Mouse (Mus musculus): ENCODE data around the gene Rnase10. TPM values are rescaled to one million over a fixed set of nuclear protein-coding genes. Genes with fewer than 3 reads are reported as not detected.

Rnase10 gene
- polyA plus RNA-seq, 1 experiment from 2014 or later, result not detected

DNA sequence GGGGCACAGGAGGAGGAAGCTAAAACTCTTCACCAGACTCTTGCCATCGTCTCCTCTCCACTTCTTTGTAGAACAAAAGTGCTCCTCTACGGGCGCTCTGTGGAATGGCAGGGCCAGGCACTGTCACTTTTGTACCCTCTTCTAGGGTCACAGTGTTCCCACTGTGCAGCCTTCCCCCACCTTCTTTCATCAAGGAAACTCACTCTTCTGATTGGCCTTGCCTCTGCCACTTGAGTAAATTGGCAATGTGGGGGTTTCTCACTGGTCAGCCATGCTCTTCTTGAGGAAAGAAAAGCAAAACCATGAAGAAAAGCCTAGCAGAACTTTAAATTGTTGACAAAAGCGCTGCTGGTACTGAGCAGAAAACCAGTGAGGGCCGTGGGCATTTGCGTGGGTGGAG, 34.2 kb downstream of the Rnase10 start, which contains the start of gene Rnase9:
Rnase9 (minus strand) TSS at position 101 of the 400 bp plus-strand sequence.
- Histone ChIP-seq H3K4me3 (ENCODE audit: low read depth, low read length) (no peak within 1 kb of the TSS), H3K9me3 (ENCODE audit: low read length) (no peaks in the 10 kb centered on the region), H3K36me3 (replicated peaks; ENCODE audit: insufficient read depth, low read length) (no peaks in the 10 kb centered on the region), H3K9ac (replicated peaks) (no peak within 1 kb of the TSS), H3K27ac (ENCODE audit: low read depth) (no peak within 1 kb of the TSS), H3K4me2 (ENCODE audit: low read depth, low read length) (no peak within 1 kb of the TSS), H3K27me3 (ENCODE audit: insufficient read depth, low read length) (no peaks in the 10 kb centered on the region), H3K4me1 (ENCODE audit: insufficient read depth) (no peaks in the 10 kb centered on the region)
- 73% methylated on average over 6 of the region's 6 CpGs for WGBS (ENCODE audit: insufficient replicate concordance)
- DNase-seq, result no peak
- TF ChIP-seq EP300 (IDR thresholded peaks at IDR 0.05; ENCODE audit: low read depth) (no peak), CTCF (IDR thresholded peaks at IDR 0.05; ENCODE audit: low read depth) (no peak)
- ATAC-seq, result no peak

DNA sequence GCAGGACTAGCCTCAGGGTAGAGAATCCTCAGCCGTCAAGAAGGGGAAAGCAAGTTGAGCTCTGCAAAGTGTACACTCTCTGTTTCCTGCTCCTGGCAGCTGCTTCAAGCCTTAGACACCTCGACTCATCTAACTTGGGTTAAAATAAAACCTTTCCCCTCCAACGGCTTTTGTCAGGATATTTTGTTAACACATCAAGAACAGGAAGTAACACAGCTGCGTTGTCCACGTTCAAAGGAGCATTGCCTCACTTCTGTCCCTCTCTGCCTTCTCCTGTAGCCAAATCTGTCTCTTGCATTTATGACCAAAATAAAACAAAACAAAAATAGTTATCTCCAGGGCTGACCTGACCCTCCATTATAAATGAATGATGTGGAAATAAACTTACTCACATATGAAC, 40.3 kb downstream of the Rnase10 start:
- H3K27ac ChIP-seq (ENCODE audit: low read depth), result no peak overlapping the region
- H3K9ac ChIP-seq (replicated peaks), result no peak overlapping the region
- TF ChIP-seq CTCF (IDR thresholded peaks at IDR 0.05; ENCODE audit: low read depth) (no peak), EP300 (IDR thresholded peaks at IDR 0.05; ENCODE audit: low read depth) (no peak)
- DNase-seq (no peak), ATAC-seq (no peak)
- H3K4me3 ChIP-seq (ENCODE audit: low read depth, low read length), result no peak overlapping the region
- no peak overlapping the region for H3K4me2 ChIP-seq (ENCODE audit: low read depth, low read length)
- no peaks in the 10 kb centered on the region for H3K36me3 ChIP-seq (replicated peaks; ENCODE audit: insufficient read depth, low read length)
- H3K4me1 ChIP-seq (ENCODE audit: insufficient read depth), result peaks cover 2% of the 10 kb centered on the region; the same call in 1 of the 2 replicates
- H3K9me3 ChIP-seq (ENCODE audit: low read length), result no peaks in the 10 kb centered on the region
- no peaks in the 10 kb centered on the region for H3K27me3 ChIP-seq (ENCODE audit: insufficient read depth, low read length)
- WGBS (ENCODE audit: insufficient replicate concordance), result 18% methylated on average over 5 of the region's 5 CpGs

DNA sequence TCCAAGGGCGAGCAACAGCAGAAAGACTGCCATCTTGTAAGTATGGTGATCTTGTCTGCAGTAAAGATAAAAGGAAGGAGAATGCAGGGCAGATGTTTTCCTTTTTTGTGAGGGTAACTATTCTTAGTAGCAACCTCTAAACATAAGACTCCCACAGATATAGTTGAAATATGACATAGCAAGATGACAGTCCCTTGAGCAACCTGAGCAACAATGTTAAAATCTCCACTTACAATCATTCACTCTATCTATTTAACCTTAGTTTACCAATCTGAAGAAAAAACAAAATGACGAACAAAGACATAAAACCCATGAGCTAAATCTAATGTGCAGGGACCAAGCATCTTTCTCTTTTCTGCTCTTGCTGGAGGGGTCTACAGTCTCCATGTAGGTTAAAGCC, 42.5 kb downstream of the Rnase10 start, which contains the start of gene Rnase11:
Rnase11 (minus strand) TSS at position 101 of the 400 bp plus-strand sequence.
- Histone ChIP-seq H3K4me1 (ENCODE audit: insufficient read depth) (peaks cover 2% of the 10 kb centered on the region), H3K27me3 (ENCODE audit: insufficient read depth, low read length) (no peaks in the 10 kb centered on the region), H3K9me3 (ENCODE audit: low read length) (no peaks in the 10 kb centered on the region), H3K36me3 (replicated peaks; ENCODE audit: insufficient read depth, low read length) (no peaks in the 10 kb centered on the region), H3K4me2 (ENCODE audit: low read depth, low read length) (no peak within 1 kb of the TSS), H3K9ac (replicated peaks) (no peak within 1 kb of the TSS), H3K4me3 (ENCODE audit: low read depth, low read length) (no peak within 1 kb of the TSS), H3K27ac (ENCODE audit: low read depth) (no peak within 1 kb of the TSS)
- TF ChIP-seq CTCF (IDR thresholded peaks at IDR 0.05; ENCODE audit: low read depth) (no peak), EP300 (IDR thresholded peaks at IDR 0.05; ENCODE audit: low read depth) (no peak)
- DNase-seq (no peak), ATAC-seq (no peak)
- WGBS (ENCODE audit: insufficient replicate concordance), result 66% methylated on average over 2 of the region's 2 CpGs

DNA sequence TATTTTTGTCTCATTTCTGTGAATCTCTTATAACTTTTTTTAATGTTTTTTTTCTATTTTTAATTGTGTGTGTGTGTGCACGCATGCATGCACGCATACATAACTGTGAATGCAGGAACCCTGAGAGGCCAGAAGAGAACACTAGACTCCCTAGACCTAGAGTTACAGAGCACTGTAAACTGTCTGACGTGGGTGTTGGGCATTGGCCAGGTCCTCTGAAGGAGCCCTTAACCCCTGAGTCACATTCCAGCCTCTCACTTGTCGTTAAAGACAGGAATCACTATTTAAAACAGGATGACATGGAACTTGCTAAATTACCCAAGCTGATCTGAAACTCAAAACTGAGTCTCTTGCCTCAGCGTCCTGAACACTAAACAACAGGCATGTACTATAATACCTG, 44.4 kb downstream of the Rnase10 start:
- Histone ChIP-seq H3K4me2 (ENCODE audit: low read depth, low read length) (no peak overlapping the region), H3K9me3 (ENCODE audit: low read length) (no peaks in the 10 kb centered on the region), H3K4me3 (ENCODE audit: low read depth, low read length) (no peak overlapping the region), H3K27ac (ENCODE audit: low read depth) (no peak overlapping the region), H3K9ac (replicated peaks) (no peak overlapping the region), H3K36me3 (replicated peaks; ENCODE audit: insufficient read depth, low read length) (no peaks in the 10 kb centered on the region), H3K4me1 (ENCODE audit: insufficient read depth) (peaks cover 2% of the 10 kb centered on the region), H3K27me3 (ENCODE audit: insufficient read depth, low read length) (no peaks in the 10 kb centered on the region)
- 61% methylated on average over 5 of the region's 5 CpGs for WGBS (ENCODE audit: insufficient replicate concordance)
- ATAC-seq (no peak), DNase-seq (no peak)
- TF ChIP-seq CTCF (IDR thresholded peaks at IDR 0.05; ENCODE audit: low read depth), result no peak
- TF ChIP-seq EP300 (IDR thresholded peaks at IDR 0.05; ENCODE audit: low read depth), result no peak

DNA sequence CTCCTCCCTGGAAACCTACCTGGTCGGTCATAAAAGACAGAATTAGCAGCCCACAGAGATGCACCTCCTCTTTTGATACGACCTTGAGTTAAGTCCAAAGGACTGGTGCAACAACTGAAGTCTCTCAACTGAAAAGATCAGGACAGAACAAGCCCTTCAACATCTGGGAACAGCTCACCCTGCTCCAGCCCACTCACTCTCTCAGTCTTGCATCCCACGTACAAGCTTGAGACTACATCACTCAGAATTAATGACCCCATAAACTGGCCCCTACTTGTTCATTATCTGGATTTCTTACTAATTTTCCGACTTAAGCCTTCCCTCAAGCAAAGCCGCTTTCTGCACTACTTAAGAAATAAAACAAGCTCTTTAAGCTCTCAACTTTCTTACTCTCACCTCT, 45.6 kb downstream of the Rnase10 start:
- no peaks in the 10 kb centered on the region for H3K36me3 ChIP-seq (replicated peaks; ENCODE audit: insufficient read depth, low read length)
- H3K9me3 ChIP-seq (ENCODE audit: low read length), result no peaks in the 10 kb centered on the region
- no peak overlapping the region for H3K27ac ChIP-seq (ENCODE audit: low read depth)
- H3K9ac ChIP-seq (replicated peaks), result no peak overlapping the region
- H3K4me3 ChIP-seq (ENCODE audit: low read depth, low read length), result no peak overlapping the region
- no peaks in the 10 kb centered on the region for H3K27me3 ChIP-seq (ENCODE audit: insufficient read depth, low read length)
- no peak overlapping the region for H3K4me2 ChIP-seq (ENCODE audit: low read depth, low read length)
- TF ChIP-seq EP300 (IDR thresholded peaks at IDR 0.05; ENCODE audit: low read depth), result no peak
- TF ChIP-seq CTCF (IDR thresholded peaks at IDR 0.05; ENCODE audit: low read depth), result no peak
- ATAC-seq (no peak), DNase-seq (no peak)
- peaks cover 8% of the 10 kb centered on the region for H3K4me1 ChIP-seq (ENCODE audit: insufficient read depth)
- WGBS (ENCODE audit: insufficient replicate concordance), result 68% methylated on average over 5 of the region's 5 CpGs

DNA sequence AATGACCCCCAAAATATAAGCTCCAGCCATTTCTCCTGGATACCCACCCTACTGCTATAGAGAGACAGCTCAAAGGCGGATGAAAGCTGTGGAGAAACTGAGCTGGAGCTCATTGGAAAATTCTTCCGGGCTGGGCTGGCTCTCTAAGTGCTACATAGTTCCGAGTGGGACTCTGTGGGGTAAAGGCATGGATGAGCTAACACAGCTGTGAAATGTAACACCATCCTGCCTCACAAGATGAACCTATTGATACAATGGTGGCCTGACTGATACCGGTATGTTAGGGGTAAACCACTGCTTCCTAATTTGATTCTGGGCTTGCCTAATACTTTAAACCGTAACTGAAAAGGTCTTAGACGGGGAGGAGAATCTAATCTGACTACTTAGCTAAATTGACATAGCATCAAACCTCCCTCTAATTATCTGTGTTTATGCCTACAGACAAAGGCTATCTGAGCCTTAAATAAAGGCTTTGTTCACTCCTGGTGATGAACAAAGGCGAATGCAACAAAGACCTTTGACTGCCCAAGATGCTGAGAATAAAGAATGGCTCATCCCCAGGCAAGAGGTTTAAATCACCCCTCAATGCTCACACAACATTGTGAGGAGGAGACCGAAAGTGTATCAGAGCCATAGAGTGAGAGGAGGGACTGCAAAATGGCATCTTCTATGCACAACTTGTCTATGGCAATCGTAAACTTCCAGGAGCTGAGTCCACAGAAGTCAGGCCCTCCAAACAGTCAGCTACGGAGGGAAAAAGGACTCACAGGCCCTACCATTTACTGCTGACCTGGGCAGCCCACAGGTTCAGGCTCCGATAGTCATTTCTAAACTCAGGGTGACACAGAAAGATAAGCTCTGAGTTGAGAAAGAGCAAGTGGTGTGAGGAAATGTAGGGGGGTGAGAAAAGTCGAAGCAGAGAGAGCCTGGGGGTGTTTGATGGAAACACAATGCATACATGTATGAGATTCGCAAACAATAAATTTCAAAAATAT, 47.0 kb downstream of the Rnase10 start:
- H3K9me3 ChIP-seq (ENCODE audit: low read length), result no peaks in the 10 kb centered on the region
- no peaks in the 10 kb centered on the region for H3K27me3 ChIP-seq (ENCODE audit: insufficient read depth, low read length)
- peaks cover 8% of the 10 kb centered on the region for H3K4me1 ChIP-seq (ENCODE audit: insufficient read depth)
- no peak overlapping the region for H3K4me3 ChIP-seq (ENCODE audit: low read depth, low read length)
- no peak overlapping the region for H3K4me2 ChIP-seq (ENCODE audit: low read depth, low read length)
- TF ChIP-seq CTCF (IDR thresholded peaks at IDR 0.05; ENCODE audit: low read depth) (no peak), EP300 (IDR thresholded peaks at IDR 0.05; ENCODE audit: low read depth) (no peak)
- WGBS (ENCODE audit: insufficient replicate concordance), result 55% methylated on average over 13 of the region's 13 CpGs
- no peak overlapping the region for H3K27ac ChIP-seq (ENCODE audit: low read depth)
- no peak overlapping the region for H3K9ac ChIP-seq (replicated peaks)
- DNase-seq, result no peak
- H3K36me3 ChIP-seq (replicated peaks; ENCODE audit: insufficient read depth, low read length), result no peaks in the 10 kb centered on the region
- ATAC-seq, result no peak

Measured in liver, postnatal 0 days (tissue).